Mouse (Mus musculus) embryo, embryonic 10.5 days (tissue): Measurements from ENCODE around the gene Pigm.
A peak's percentile ranks its signal among the peaks of the same experiment; 100 is the strongest.

Experiments used
- DNase-seq: peaks from one replicate; pipeline ENCODE4 v3.0.0-alpha.2; 2015; ENCODE audit warnings: low spot score

The Pigm gene

GRCm38 (mm10) chr1:172376198-172376667 is at the start of gene Pigm:
Gene Pigm, plus strand, starts transcription at chr1:172376546.
- DNase-seq: peak; percentile 99

- no peak for DNase-seq
Observed at GRCm38 (mm10) chr1:172326684-172327083, 49.7 kb upstream of the Pigm start.

GRCm38 (mm10) chr1:172327206-172328001 is 48.9 kb upstream of the Pigm start:
- no peak for DNase-seq

GRCm38 (mm10) chr1:172328041-172328440 is 48.3 kb upstream of the Pigm start:
- DNase-seq: no peak

GRCm38 (mm10) chr1:172328461-172328860 is 47.9 kb upstream of the Pigm start:
- no peak for DNase-seq

GRCm38 (mm10) chr1:172329131-172329530 is 47.2 kb upstream of the Pigm start, which contains the start of gene Kcnj9:
Gene Kcnj9, minus strand, starts transcription at chr1:172329318.
- DNase-seq: peak; percentile 56

GRCm38 (mm10) chr1:172329616-172330015 is 46.7 kb upstream of the Pigm start:
- no peak for DNase-seq

GRCm38 (mm10) chr1:172331422-172331947 is 44.9 kb upstream of the Pigm start:
- DNase-seq: no peak

GRCm38 (mm10) chr1:172332925-172333324 is 43.4 kb upstream of the Pigm start:
- DNase-seq: no peak

GRCm38 (mm10) chr1:172333512-172333911 is 42.8 kb upstream of the Pigm start:
- no peak for DNase-seq

GRCm38 (mm10) chr1:172335804-172336203 is 40.5 kb upstream of the Pigm start:
- no peak for DNase-seq

GRCm38 (mm10) chr1:172337411-172338185 is 38.7 kb upstream of the Pigm start:
- DNase-seq: no peak

- DNase-seq: peak; percentile 95
Observed at GRCm38 (mm10) chr1:172340729-172341321, 35.5 kb upstream of the Pigm start, which contains the start of gene Kcnj10. Gene Kcnj10, plus strand, starts transcription at chr1:172341210.

GRCm38 (mm10) chr1:172341386-172341785 is 35.0 kb upstream of the Pigm start:
- no peak for DNase-seq

GRCm38 (mm10) chr1:172342729-172343128 is 33.6 kb upstream of the Pigm start:
- no peak for DNase-seq

- DNase-seq: no peak
Observed at GRCm38 (mm10) chr1:172343914-172344313, 32.4 kb upstream of the Pigm start.

- no peak for DNase-seq
Observed at GRCm38 (mm10) chr1:172344820-172345219, 31.5 kb upstream of the Pigm start.

GRCm38 (mm10) chr1:172346707-172347106 is 29.6 kb upstream of the Pigm start:
- no peak for DNase-seq

GRCm38 (mm10) chr1:172347382-172347781 is 29.0 kb upstream of the Pigm start:
- no peak for DNase-seq

GRCm38 (mm10) chr1:172349504-172349903 is 26.8 kb upstream of the Pigm start:
- DNase-seq: no peak

GRCm38 (mm10) chr1:172349916-172350812 is 26.2 kb upstream of the Pigm start:
- peak; percentile 86 for DNase-seq
